Mouse (Mus musculus) lung, adult 2 months (tissue): ENCODE data around the gene Mgat4a. TPM values are rescaled to one million over a fixed set of nuclear protein-coding genes. Genes with fewer than 3 reads are reported as not detected.

ENCODE experiments used
- DNase-seq: peaks from one replicate; pipeline ENCODE4 v3.0.0; 2022
- H3K4me1 ChIP-seq: fragments of 200-500 bp; 2 replicates; pipeline ENCODE4 v1.6.1; 2011; ENCODE audit warnings: low read length; ENCODE audit not compliant: control insufficient read depth, insufficient read depth
- H3K4me3 ChIP-seq: fragments of 200-500 bp; replicated peaks from 2 replicates; pipeline ENCODE3; 2011; ENCODE audit warnings: low read depth, mild to moderate bottlenecking, control low read depth, low read length; ENCODE audit errors: extremely low read depth
- CTCF ChIP-seq: fragments of 200-500 bp; IDR thresholded peaks from 2 replicates; pipeline ENCODE4 v1.5.1; 2011; ENCODE audit warnings: mild to moderate bottlenecking, low read length, control low read depth; ENCODE audit not compliant: insufficient read depth
- POLR2A ChIP-seq: fragments of 200-500 bp; IDR thresholded peaks from 2 replicates; pipeline ENCODE4 v1.6.1; 2011; ENCODE audit warnings: low read depth, mild to moderate bottlenecking, control low read depth, low read length, borderline replicate concordance; ENCODE audit errors: extremely low read depth
- WGBS: fragments of 180-500 bp; shearing (Covaris S2); methylation state at CpG from one replicate; pipeline ENCODE4 v1.1.7; 2018; 5-methylcytosine and 5-hydroxymethylcytosine counted together
- polyA plus RNA-seq: library from polyadenylated mRNA; depleted of rRNA; stranded (reverse); fragments of >200 nt; gene quantifications from 2 replicates; pipeline ENCODE4 v1.2.3, GENCODE M21; 2012

The Mgat4a gene
- polyA plus RNA-seq, 1 experiment: 4.2 TPM

GRCm38 (mm10) chr1:37474634-37475190 lies 66.1 kb downstream of the Mgat4a start:
- DNase-seq: no peak
- H3K4me1 ChIP-seq: no peaks in the 10 kb centered on the region; the same call in 1 of the 2 replicates
- H3K4me3 ChIP-seq: no peak overlapping the region
- 78% methylated on average over 6 of the region's 6 CpGs for WGBS
- TF ChIP-seq CTCF (no peak), POLR2A (no peak)

- Histone ChIP-seq H3K4me1 (no peaks in the 10 kb centered on the region; the same call in 1 of the 2 replicates), H3K4me3 (no peak overlapping the region)
- WGBS: 59% methylated on average over 8 of the region's 8 CpGs
- TF ChIP-seq CTCF: no peak
- no peak for TF ChIP-seq POLR2A
- DNase-seq: no peak
These were observed 66.8 kb downstream of the Mgat4a start for GRCm38 (mm10) chr1:37474046-37474445.

GRCm38 (mm10) chr1:37473251-37473650 lies 67.6 kb downstream of the Mgat4a start:
- WGBS: 57% methylated on average over 10 of the region's 10 CpGs
- Histone ChIP-seq H3K4me3 (no peak overlapping the region), H3K4me1 (no peaks in the 10 kb centered on the region; the same call in 1 of the 2 replicates)
- no peak for TF ChIP-seq CTCF
- TF ChIP-seq POLR2A: no peak
- DNase-seq: no peak

GRCm38 (mm10) chr1:37471179-37472148 lies 69.4 kb downstream of the Mgat4a start:
- no peak for DNase-seq
- TF ChIP-seq CTCF: no peak
- no peak for TF ChIP-seq POLR2A

GRCm38 (mm10) chr1:37469007-37469406 lies 71.8 kb downstream of the Mgat4a start:
- TF ChIP-seq CTCF (no peak), POLR2A (no peak)
- Histone ChIP-seq H3K4me3 (no peak overlapping the region), H3K4me1 (no peaks in the 10 kb centered on the region)
- DNase-seq: no peak
- WGBS: 88% methylated on average over 5 of the region's 5 CpGs

More at GRCm38 (mm10) chr1:37471179-37472148, 69.4 kb downstream of the Mgat4a start:
- WGBS: 74% methylated on average over 6 of the region's 6 CpGs
- H3K4me3 ChIP-seq: no peak overlapping the region
- H3K4me1 ChIP-seq: no peaks in the 10 kb centered on the region; the same call in 1 of the 2 replicates

GRCm38 (mm10) chr1:37467806-37468205 lies 73.0 kb downstream of the Mgat4a start:
- no peak for DNase-seq
- Histone ChIP-seq H3K4me1 (no peaks in the 10 kb centered on the region), H3K4me3 (no peak overlapping the region)
- TF ChIP-seq POLR2A (no peak), CTCF (no peak)
- WGBS: 88% methylated on average over 4 of the region's 4 CpGs

GRCm38 (mm10) chr1:37466322-37466995 lies 74.4 kb downstream of the Mgat4a start:
- WGBS: 77% methylated on average over 3 of the region's 3 CpGs
- TF ChIP-seq POLR2A: no peak
- TF ChIP-seq CTCF: no peak
- DNase-seq: no peak
- Histone ChIP-seq H3K4me3 (no peak overlapping the region), H3K4me1 (no peaks in the 10 kb centered on the region)

GRCm38 (mm10) chr1:37464878-37465452 lies 75.9 kb downstream of the Mgat4a start:
- TF ChIP-seq CTCF (no peak), POLR2A (no peak)
- no peaks in the 10 kb centered on the region for H3K4me1 ChIP-seq
- WGBS: 78% methylated on average over 10 of the region's 10 CpGs
- no peak overlapping the region for H3K4me3 ChIP-seq
- no peak for DNase-seq

GRCm38 (mm10) chr1:37457546-37457945 lies 83.3 kb downstream of the Mgat4a start:
- no peak for DNase-seq
- WGBS: 86% methylated on average over 7 of the region's 7 CpGs
- H3K4me1 ChIP-seq: no peaks in the 10 kb centered on the region
- no peak overlapping the region for H3K4me3 ChIP-seq
- TF ChIP-seq CTCF (no peak), POLR2A (no peak)
